Mouse (Mus musculus) liver, embryonic 14.5 days (tissue): ENCODE data around the gene Thbs1. TPM values are rescaled to one million over a fixed set of nuclear protein-coding genes. Genes with fewer than 3 reads are reported as not detected.

Source experiments
- ATAC-seq: fragments of 200-750 bp; cut with Nextera tagmentation; 2 replicates; pipeline ENCODE4 v1.8.0; 2017; ENCODE audit warnings: moderate number of reproducible peaks, mild to moderate bottlenecking, moderate library complexity; ENCODE audit not compliant: insufficient read depth
- DNase-seq, 3 experiments: peaks; one replicate each; pipeline ENCODE4 v3.0.0-alpha.2; 2012 to 2013; ENCODE audit warnings: low read depth in 3 of 3, low spot score in 3 of 3
- H3K27ac ChIP-seq: fragments of 300-500 bp; sonication (generic); 2 replicates; pipeline ENCODE4 v1.5.1; 2014; ENCODE audit warnings: moderate library complexity, mild to moderate bottlenecking, control low read depth, inconsistent platforms
- H3K27me3 ChIP-seq: fragments of 300-500 bp; sonication (generic); 2 replicates; pipeline ENCODE4 v1.6.1; 2014; ENCODE audit warnings: mild to moderate bottlenecking, low read length, moderate library complexity; ENCODE audit not compliant: control insufficient read depth, insufficient read depth
- H3K36me3 ChIP-seq: fragments of 300-500 bp; sonication (generic); replicated peaks from 2 replicates; pipeline ENCODE4 v1.6.1; 2014; ENCODE audit warnings: low read depth; ENCODE audit not compliant: control insufficient read depth, insufficient read depth
- H3K4me1 ChIP-seq, 2 experiments: fragments of 200-500 bp in 1 of 2; fragments of 300-500 bp in 1 of 2; sonication (generic) in 1 of 2; replicated peaks; 2 replicates each; pipeline ENCODE4 v1.6.1; 2012 to 2014; ENCODE audit warnings: antibody characterized with exemption in 1 of 2, inconsistent platforms in 1 of 2, low read length in 1 of 2; ENCODE audit not compliant: control insufficient read depth in 2 of 2, insufficient read depth in 2 of 2
- H3K4me2 ChIP-seq: fragments of 300-500 bp; sonication (generic); 2 replicates; pipeline ENCODE4 v1.6.1; 2014; ENCODE audit warnings: low read depth, mild to moderate bottlenecking, control low read depth, moderate library complexity
- H3K4me3 ChIP-seq, 2 experiments: fragments of 200-500 bp in 1 of 2; fragments of 300-500 bp in 1 of 2; sonication (generic) in 1 of 2; 2 replicates each; pipeline ENCODE4 v1.5.1; 2012 to 2014; ENCODE audit warnings: low read depth in 2 of 2, low read length in 2 of 2, mild to moderate bottlenecking in 2 of 2, control low read depth in 1 of 2, inconsistent platforms in 1 of 2, moderate library complexity in 1 of 2; ENCODE audit not compliant: insufficient read depth in 1 of 2
- H3K9ac ChIP-seq: fragments of 300-500 bp; sonication (generic); replicated peaks from 2 replicates; pipeline ENCODE4 v1.6.1; 2014; ENCODE audit warnings: mild to moderate bottlenecking, control low read depth, moderate library complexity
- H3K9me3 ChIP-seq: fragments of 300-500 bp; sonication (generic); 2 replicates; pipeline ENCODE4 v1.6.1; 2016; ENCODE audit warnings: low read length, mixed read lengths; ENCODE audit not compliant: control insufficient read depth
- CTCF ChIP-seq: IDR thresholded peaks from 2 replicates; pipeline ENCODE4 v1.5.1; 2016; ENCODE audit warnings: antibody characterized with exemption, low read depth, control low read depth
- EP300 ChIP-seq: IDR thresholded peaks from 2 replicates; pipeline ENCODE4 v1.6.1; 2016; ENCODE audit warnings: antibody characterized with exemption, low read depth
- WGBS: fragments of 180-500 bp; shearing (Covaris S2); extraction: QIAGEN DNeasy Blood & Tissue Kit; methylation state at CpG from one replicate; pipeline ENCODE4 v1.1.7; 2014; ENCODE audit not compliant: insufficient replicate concordance; 5-methylcytosine and 5-hydroxymethylcytosine counted together
- polyA plus RNA-seq, 2 experiments: library from polyadenylated mRNA; depleted of rRNA in 1 of 2; stranded (reverse) in 1 of 2; unstranded in 1 of 2; fragments of >200 nt; fragmentation: Nextera tagmentation in 1 of 2; extraction: Ambion mirVana in 1 of 2; gene quantifications; 2 replicates each; pipeline versions ENCODE4 v1.2.1 to v1.2.3; 2012 to 2014

The Thbs1 gene
- polyA plus RNA-seq, 2 experiments: 12.7 to 24.2 TPM

DNA sequence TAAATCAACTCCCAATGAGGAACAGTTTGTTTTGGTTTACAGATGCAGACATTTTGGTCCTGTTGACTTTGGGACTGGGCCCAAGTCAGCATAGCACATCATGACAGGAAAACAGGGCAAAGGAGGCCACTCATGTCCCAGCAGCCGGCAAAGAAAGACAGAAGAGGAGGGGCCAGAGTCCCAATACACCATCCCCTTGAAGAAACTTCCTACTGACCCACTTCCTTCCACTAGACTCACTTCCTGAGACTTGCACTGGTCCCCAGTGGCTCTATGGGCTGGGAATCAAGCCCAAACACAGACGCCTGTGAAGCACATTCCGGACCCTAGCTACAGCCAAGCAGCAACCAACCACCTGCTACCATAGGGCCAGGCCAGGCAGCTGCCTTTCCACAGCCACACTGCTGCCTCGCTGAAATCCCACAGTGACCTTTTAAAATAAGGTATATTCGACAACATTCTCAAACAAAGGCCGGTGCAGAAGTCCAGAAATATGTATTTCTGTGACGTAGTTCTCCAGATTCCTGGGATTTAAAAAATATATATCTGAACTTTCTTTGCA, 38.8 kb upstream of the Thbs1 start:
- TF ChIP-seq EP300 (no peak), CTCF (no peak)
- WGBS: 57% methylated on average over 7 of the region's 7 CpGs
- no peaks in the 10 kb centered on the region for H3K9me3 ChIP-seq
- ATAC-seq: no peak
- H3K4me1 ChIP-seq: no peaks in the 10 kb centered on the region; a peak in 1 of 4 replicates
- H3K4me2 ChIP-seq: no peak overlapping the region
- H3K27ac ChIP-seq: no peak overlapping the region
- DNase-seq: no peak
- no peak overlapping the region for H3K4me3 ChIP-seq
- H3K36me3 ChIP-seq: no peaks in the 10 kb centered on the region
- no peaks in the 10 kb centered on the region for H3K27me3 ChIP-seq
- no peak overlapping the region for H3K9ac ChIP-seq

- Histone ChIP-seq H3K9ac (no peak overlapping the region), H3K27ac (no peak overlapping the region), H3K4me1 (no peaks in the 10 kb centered on the region; a peak in 1 of 4 replicates), H3K27me3 (no peaks in the 10 kb centered on the region), H3K4me2 (no peak overlapping the region), H3K36me3 (no peaks in the 10 kb centered on the region), H3K9me3 (no peaks in the 10 kb centered on the region), H3K4me3 (no peak overlapping the region)
- no peak for ATAC-seq
- 35% methylated on average over 2 of the region's 2 CpGs for WGBS
- TF ChIP-seq EP300 (no peak), CTCF (no peak)
- DNase-seq: no peak
These were observed 37.6 kb upstream of the Thbs1 start for GRCm38 (mm10) chr2:118074030-118074429.

GRCm38 (mm10) chr2:118075165-118075564, 36.5 kb upstream of the Thbs1 start:
- H3K9ac ChIP-seq: no peak overlapping the region
- DNase-seq: no peak
- no peaks in the 10 kb centered on the region for H3K4me1 ChIP-seq
- no peak for TF ChIP-seq CTCF
- no peak for TF ChIP-seq EP300
- no peaks in the 10 kb centered on the region for H3K27me3 ChIP-seq
- H3K9me3 ChIP-seq: no peaks in the 10 kb centered on the region
- no peak for ATAC-seq
- no peak overlapping the region for H3K4me2 ChIP-seq
- 53% methylated on average over 4 of the region's 4 CpGs for WGBS
- H3K36me3 ChIP-seq: no peaks in the 10 kb centered on the region
- H3K4me3 ChIP-seq: no peak overlapping the region
- H3K27ac ChIP-seq: no peak overlapping the region

GRCm38 (mm10) chr2:118079131-118079530, 32.5 kb upstream of the Thbs1 start:
- WGBS: 62% methylated on average over 4 of the region's 4 CpGs
- H3K4me1 ChIP-seq: no peaks in the 10 kb centered on the region
- no peak overlapping the region for H3K27ac ChIP-seq
- ATAC-seq (no peak), DNase-seq (no peak)
- no peak overlapping the region for H3K4me3 ChIP-seq
- H3K4me2 ChIP-seq: no peak overlapping the region
- H3K27me3 ChIP-seq: no peaks in the 10 kb centered on the region
- H3K9ac ChIP-seq: no peak overlapping the region
- no peaks in the 10 kb centered on the region for H3K9me3 ChIP-seq
- no peaks in the 10 kb centered on the region for H3K36me3 ChIP-seq
- no peak for TF ChIP-seq CTCF
- no peak for TF ChIP-seq EP300

DNA sequence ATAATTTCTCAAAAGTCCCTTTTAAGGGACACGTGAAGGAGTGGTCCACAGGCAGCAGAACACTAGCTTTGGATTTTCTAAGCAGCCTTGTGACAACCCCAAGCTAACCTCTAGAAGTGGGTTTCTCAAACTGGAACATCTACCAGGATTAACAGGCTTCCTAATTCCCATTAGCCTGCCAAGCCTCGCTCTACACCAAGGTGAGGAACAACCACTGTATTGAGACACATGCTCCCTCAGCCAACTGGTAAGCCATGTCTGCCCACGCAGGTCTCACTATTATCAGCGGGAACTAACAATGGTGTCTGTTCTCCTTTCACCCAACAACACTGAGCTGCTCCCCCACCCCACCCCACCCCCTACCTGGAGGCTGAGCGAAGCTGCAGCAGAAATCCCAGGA, 30.1 kb upstream of the Thbs1 start:
- H3K4me3 ChIP-seq: no peak overlapping the region
- H3K4me2 ChIP-seq: no peak overlapping the region
- no peak overlapping the region for H3K27ac ChIP-seq
- H3K27me3 ChIP-seq: no peaks in the 10 kb centered on the region
- DNase-seq: no peak
- no peaks in the 10 kb centered on the region for H3K36me3 ChIP-seq
- no peak for ATAC-seq
- no peak overlapping the region for H3K9ac ChIP-seq
- H3K9me3 ChIP-seq: no peaks in the 10 kb centered on the region
- no peaks in the 10 kb centered on the region for H3K4me1 ChIP-seq
- TF ChIP-seq CTCF: no peak
- TF ChIP-seq EP300: no peak
- WGBS: 48% methylated on average over 5 of the region's 5 CpGs
